Mouse (Mus musculus) small intestine, adult 2 months (tissue): ENCODE measurements around the gene Clca3a1.

Experiments
- CTCF ChIP-seq: fragments of 200-500 bp; IDR thresholded peaks from 2 replicates; pipeline ENCODE4 v1.5.1; 2012; ENCODE audit warnings: low read depth, mild to moderate bottlenecking, control low read depth, inconsistent platforms, low read length, moderate library complexity, mixed read lengths; ENCODE audit not compliant: insufficient replicate concordance, insufficient read length; ENCODE audit errors: extremely low read depth
- POLR2A ChIP-seq: fragments of 200-500 bp; IDR thresholded peaks from 2 replicates; pipeline ENCODE4 v1.6.1; 2012; ENCODE audit warnings: low read depth, mild to moderate bottlenecking, control low read depth, inconsistent platforms, low read length, moderate library complexity

- TF ChIP-seq POLR2A: no peak
- TF ChIP-seq CTCF: no peak
These were observed 4.4 kb upstream of the Clca3a1 start for GRCm38 (mm10) chr3:144765161-144765560.
